Mouse (Mus musculus): ENCODE data around the gene Olfr1445.

Gene Olfr1445

DNA sequence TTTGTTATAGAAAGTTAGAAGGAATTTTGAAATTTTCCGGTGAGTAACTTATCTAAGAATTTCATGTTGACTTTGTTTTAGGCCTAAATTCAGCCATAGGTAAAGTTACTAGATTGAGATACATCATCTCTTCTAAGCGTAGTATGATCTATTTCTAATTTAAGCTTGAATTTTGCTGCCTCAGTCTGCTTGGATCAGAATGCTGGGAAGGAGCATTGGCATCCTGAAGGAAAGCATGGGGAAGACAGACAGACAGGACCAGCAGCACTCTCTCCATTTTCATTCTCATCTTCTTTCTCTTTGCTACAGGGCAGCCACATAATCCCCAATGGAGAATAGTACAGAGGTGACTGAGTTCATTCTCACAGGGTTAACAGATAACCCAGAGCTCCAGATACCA is at the start of gene Olfr1445:
Gene Olfr1445 (plus strand): TSS at position 301 of the 400 bp plus-strand sequence.
- no peak for DNase-seq

DNA sequence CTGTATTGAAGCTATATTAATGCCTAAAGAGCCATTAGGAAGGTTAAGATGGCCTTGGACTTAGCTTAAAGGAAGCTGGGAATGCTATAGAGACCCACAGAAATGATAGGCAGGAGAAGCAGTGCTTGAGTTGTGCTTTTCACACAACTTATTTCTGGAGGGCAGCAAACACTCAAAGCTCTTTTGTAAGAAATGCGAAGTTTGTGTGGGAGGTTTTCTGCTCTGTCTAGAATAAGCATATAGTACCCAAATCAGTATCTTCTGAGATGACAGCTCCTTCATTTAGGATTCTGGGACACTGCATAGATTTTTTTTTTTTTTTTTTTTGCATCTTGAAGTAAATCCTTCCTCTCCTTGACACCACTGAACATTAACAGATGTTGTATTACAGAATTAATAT is 45.1 kb upstream of the Olfr1445 start:
- DNase-seq, result no peak

DNA sequence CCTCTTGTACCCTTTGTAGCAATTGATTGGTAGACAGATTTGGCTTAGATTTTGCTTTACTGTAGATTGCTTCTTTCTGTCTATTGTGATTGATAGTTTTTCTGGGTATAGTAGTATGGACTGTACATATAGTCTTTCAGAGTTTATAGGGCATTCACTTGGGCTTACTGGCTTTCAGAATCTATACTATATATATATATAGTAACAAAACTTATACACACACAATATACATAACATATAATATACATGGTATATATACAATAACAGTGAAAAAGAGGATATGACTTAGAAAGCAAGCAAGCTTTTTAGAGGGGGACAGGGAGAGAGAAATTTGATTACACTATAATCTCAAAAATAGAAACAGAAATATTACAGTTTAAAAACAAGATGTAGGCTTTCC is 37.3 kb upstream of the Olfr1445 start, which contains the start of gene Gm5244:
Gene Gm5244 (plus strand): TSS at position 301 of the 400 bp plus-strand sequence.
- no peak for DNase-seq

DNA sequence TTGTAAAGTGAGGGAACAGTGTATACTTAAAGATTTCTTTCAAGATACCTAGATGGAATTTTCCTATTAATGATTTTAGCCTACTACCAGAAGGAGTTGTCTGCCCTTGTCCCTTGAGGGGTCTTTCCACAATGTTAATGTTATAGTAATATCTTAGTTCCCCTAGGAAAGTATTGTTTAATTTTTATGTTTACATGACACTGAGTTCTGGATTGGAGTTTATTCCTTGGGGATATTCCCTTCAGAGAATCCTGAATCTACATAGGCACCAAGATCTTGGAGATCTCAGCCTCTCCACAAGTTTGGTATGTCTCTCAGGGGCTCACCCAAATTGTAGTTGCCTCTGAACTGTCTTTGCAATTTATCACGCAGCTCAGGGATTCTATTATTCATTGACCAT is 26.7 kb upstream of the Olfr1445 start, which contains the start of gene Olfr1444:
Gene Olfr1444 (plus strand): TSS at position 301 of the 400 bp plus-strand sequence.
- no peak for DNase-seq

DNA sequence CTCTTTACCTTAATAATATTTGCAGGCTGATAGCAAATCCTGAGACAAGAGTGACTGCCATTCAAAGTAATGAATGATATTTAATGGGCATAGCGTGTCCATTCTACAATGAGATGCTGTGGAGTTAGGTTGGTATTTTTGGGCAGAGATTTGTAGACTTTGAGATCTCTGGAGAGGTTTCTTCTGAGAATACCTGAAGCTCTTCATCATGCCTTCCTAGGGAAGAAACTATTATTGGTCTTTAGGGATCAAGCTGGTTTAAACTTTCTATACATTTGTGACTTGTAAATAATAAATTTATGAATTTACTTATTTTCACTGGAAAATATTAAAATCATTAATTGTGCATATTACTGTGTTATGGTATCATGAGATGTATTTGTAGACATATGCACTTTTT is 9.8 kb downstream of the Olfr1445 start, which contains the start of gene Olfr1446:
Gene Olfr1446 (minus strand): TSS at position 101 of the 400 bp plus-strand sequence.
- DNase-seq, result no peak

DNA sequence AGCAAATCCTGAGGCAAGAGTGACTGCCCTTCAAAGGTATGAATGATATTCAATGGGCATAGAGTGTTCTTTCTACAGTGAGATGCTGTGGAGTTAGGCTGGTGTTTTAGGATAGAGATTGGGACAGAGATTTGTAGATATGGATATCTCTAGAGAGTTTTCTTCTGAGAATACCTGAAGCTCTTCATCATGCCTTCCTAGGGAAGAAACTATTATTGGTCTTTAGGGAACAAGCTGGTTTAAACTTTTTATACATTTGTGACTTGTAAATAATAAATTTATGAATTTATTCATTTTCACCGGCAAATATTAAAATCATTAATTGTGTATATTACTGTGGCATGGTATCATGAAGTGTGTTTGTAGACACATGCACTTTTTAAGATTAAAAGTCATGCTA is 20.0 kb downstream of the Olfr1445 start, which contains the start of gene Olfr1447:
Gene Olfr1447 (minus strand): TSS at position 101 of the 400 bp plus-strand sequence.
- no peak for DNase-seq

DNA sequence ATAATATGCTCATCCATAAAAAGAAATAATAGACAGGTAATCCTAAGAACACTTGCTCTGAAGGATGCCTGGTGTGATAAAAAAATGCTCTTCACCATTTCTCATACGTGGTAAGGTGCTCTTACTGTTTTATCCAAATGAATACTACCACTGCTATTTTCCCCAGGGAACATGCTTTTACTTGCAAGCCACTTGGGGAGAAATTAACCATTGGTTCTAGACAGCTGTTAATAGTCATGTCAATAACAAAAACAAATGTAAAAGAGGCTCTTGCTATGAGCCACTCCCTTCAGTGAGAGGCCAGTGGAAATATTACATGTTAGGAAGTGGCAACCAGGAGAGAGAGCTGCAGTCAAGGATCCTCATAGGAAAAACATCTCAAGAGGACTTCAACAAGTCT is 40.7 kb downstream of the Olfr1445 start, which contains the start of gene Olfr1448:
Gene Olfr1448 (minus strand): TSS at position 101 of the 400 bp plus-strand sequence.
- DNase-seq, result no peak

DNA sequence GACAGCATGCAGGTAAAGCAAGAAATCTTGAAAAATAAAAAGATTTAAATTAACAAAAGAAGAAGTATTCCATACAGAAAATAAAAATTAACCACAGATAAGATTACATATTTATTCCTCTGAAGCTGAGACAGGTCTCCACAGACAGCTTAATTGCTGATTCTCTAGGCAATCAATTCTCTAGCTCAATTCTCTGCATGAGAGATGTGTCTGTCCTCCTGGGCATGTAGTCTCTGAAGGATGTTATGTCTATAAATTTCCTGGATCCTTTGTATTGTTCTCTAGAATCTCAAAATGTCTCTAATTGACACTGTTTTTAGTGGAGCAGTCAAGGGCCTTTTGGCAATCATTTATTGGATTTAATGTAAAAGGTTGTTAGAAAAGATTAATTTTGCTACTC is 46.9 kb downstream of the Olfr1445 start, which contains the start of gene Olfr1449:
Gene Olfr1449 (plus strand): TSS at position 301 of the 400 bp plus-strand sequence.
- no peak for DNase-seq
